Mouse (Mus musculus) liver, embryonic 14.5 days (tissue): ENCODE data around the gene Prr12. TPM values are rescaled to one million over a fixed set of nuclear protein-coding genes. Genes with fewer than 3 reads are reported as not detected.

ENCODE experiments used
- ATAC-seq: fragments of 200-750 bp; cut with Nextera tagmentation; 2 replicates; pipeline ENCODE4 v1.8.0; 2017; ENCODE audit warnings: moderate number of reproducible peaks, mild to moderate bottlenecking, moderate library complexity; ENCODE audit not compliant: insufficient read depth
- DNase-seq, 3 experiments: peaks; one replicate each; pipeline ENCODE4 v3.0.0-alpha.2; 2012 to 2013; ENCODE audit warnings: low read depth in 3 of 3, low spot score in 3 of 3
- H3K27ac ChIP-seq: fragments of 300-500 bp; sonication (generic); 2 replicates; pipeline ENCODE4 v1.5.1; 2014; ENCODE audit warnings: moderate library complexity, mild to moderate bottlenecking, control low read depth, inconsistent platforms
- H3K27me3 ChIP-seq: fragments of 300-500 bp; sonication (generic); 2 replicates; pipeline ENCODE4 v1.6.1; 2014; ENCODE audit warnings: mild to moderate bottlenecking, low read length, moderate library complexity; ENCODE audit not compliant: control insufficient read depth, insufficient read depth
- H3K36me3 ChIP-seq: fragments of 300-500 bp; sonication (generic); replicated peaks from 2 replicates; pipeline ENCODE4 v1.6.1; 2014; ENCODE audit warnings: low read depth; ENCODE audit not compliant: control insufficient read depth, insufficient read depth
- H3K4me1 ChIP-seq, 2 experiments: fragments of 200-500 bp in 1 of 2; fragments of 300-500 bp in 1 of 2; sonication (generic) in 1 of 2; replicated peaks; 2 replicates each; pipeline ENCODE4 v1.6.1; 2012 to 2014; ENCODE audit warnings: antibody characterized with exemption in 1 of 2, inconsistent platforms in 1 of 2, low read length in 1 of 2; ENCODE audit not compliant: control insufficient read depth in 2 of 2, insufficient read depth in 2 of 2
- H3K4me2 ChIP-seq: fragments of 300-500 bp; sonication (generic); 2 replicates; pipeline ENCODE4 v1.6.1; 2014; ENCODE audit warnings: low read depth, mild to moderate bottlenecking, control low read depth, moderate library complexity
- H3K4me3 ChIP-seq, 2 experiments: fragments of 200-500 bp in 1 of 2; fragments of 300-500 bp in 1 of 2; sonication (generic) in 1 of 2; 2 replicates each; pipeline ENCODE4 v1.5.1; 2012 to 2014; ENCODE audit warnings: low read depth in 2 of 2, low read length in 2 of 2, mild to moderate bottlenecking in 2 of 2, control low read depth in 1 of 2, inconsistent platforms in 1 of 2, moderate library complexity in 1 of 2; ENCODE audit not compliant: insufficient read depth in 1 of 2
- H3K9ac ChIP-seq: fragments of 300-500 bp; sonication (generic); replicated peaks from 2 replicates; pipeline ENCODE4 v1.6.1; 2014; ENCODE audit warnings: mild to moderate bottlenecking, control low read depth, moderate library complexity
- H3K9me3 ChIP-seq: fragments of 300-500 bp; sonication (generic); 2 replicates; pipeline ENCODE4 v1.6.1; 2016; ENCODE audit warnings: low read length, mixed read lengths; ENCODE audit not compliant: control insufficient read depth
- CTCF ChIP-seq: IDR thresholded peaks from 2 replicates; pipeline ENCODE4 v1.5.1; 2016; ENCODE audit warnings: antibody characterized with exemption, low read depth, control low read depth
- EP300 ChIP-seq: IDR thresholded peaks from 2 replicates; pipeline ENCODE4 v1.6.1; 2016; ENCODE audit warnings: antibody characterized with exemption, low read depth
- WGBS: fragments of 180-500 bp; shearing (Covaris S2); extraction: QIAGEN DNeasy Blood & Tissue Kit; methylation state at CpG from one replicate; pipeline ENCODE4 v1.1.7; 2014; ENCODE audit not compliant: insufficient replicate concordance; 5-methylcytosine and 5-hydroxymethylcytosine counted together
- polyA plus RNA-seq, 2 experiments: library from polyadenylated mRNA; depleted of rRNA in 1 of 2; stranded (reverse) in 1 of 2; unstranded in 1 of 2; fragments of >200 nt; fragmentation: Nextera tagmentation in 1 of 2; extraction: Ambion mirVana in 1 of 2; gene quantifications; 2 replicates each; pipeline versions ENCODE4 v1.2.1 to v1.2.3; 2012 to 2014

Prr12 gene
- polyA plus RNA-seq, 2 experiments: 1.9 to 2.6 TPM

DNA sequence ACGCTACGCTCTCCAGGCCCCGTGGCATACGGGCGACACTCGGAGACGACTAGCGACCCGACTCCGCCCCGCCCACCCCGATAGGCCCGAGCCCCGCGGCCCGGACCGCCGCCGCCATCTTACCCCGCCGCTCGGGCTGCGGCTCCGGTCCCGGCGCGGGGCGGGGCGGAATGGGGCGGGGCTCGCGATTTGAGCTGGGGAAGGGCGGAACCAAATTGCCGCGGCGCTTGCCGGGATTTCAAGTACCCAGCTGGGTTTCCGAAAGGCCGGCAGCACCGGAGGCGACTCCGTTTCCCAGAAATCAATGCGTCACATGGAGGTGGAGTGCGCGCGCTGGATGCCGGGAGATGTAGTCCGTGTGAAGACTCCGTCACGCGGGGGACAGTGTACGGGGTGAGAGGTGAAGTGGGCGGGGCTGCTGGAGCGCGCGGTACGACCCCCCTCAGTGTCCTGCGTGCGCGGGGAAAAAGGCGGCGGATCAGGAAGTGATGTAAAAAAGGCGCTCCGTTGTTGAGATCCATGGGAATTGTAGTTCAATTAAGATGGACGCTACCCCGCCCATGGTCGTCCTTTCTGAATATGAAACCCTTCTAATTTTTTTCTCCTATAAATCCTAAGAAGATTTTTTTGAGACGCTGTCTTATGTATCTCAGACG, 36.6 kb downstream of the Prr12 start, which contains the start of gene Scaf1:
Gene Scaf1, minus strand, starts transcription at position 407 of the 656 bp plus-strand sequence.
- TF ChIP-seq CTCF (no peak), EP300 (no peak)
- peak; percentile 98 for DNase-seq
- Histone ChIP-seq H3K9ac (peak within 1 kb of the TSS; percentile 82), H3K4me2 (peak within 1 kb of the TSS; percentile 89), H3K27ac (peak within 1 kb of the TSS; percentile 86), H3K27me3 (peaks cover 13% of the 10 kb centered on the region; the same call in 1 of the 2 replicates), H3K36me3 (peaks cover 22% of the 10 kb centered on the region), H3K4me3 (peak within 1 kb of the TSS; percentile 78 to 96), H3K4me1 (peaks cover 18 to 32% of the 10 kb centered on the region in 2 experiments), H3K9me3 (no peaks in the 10 kb centered on the region)
- under 1% methylated on average over 69 of the region's 69 CpGs for WGBS
- ATAC-seq: peak; percentile 79

DNA sequence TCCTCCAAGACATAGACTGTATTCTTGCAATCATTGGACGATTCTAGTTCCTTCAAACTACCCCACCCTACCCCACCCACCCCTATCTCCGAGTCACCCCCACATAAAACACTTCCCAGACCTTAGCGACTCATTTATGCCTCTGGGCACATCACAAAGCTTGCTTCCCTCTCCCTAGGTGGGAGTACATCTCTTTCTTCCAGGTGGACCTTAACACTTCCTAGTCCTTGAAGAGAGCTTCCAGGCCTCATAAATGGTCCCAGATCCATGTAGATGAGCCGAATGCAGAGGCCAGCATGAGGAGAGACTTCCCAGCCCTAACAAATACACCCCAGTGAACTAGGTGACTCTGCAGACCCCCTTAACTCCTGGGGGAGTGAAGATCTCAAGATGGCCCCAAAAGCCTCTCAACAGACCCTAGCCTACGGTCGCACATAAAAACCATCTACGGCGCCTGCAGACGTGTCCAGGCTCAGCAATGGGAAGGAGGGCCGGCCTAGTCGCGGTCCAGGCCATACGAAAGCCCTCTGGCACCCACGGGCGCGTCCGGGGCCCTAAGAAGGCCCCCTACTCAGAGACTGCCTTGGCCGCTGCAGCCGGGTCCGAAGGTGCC, 37.2 kb downstream of the Prr12 start:
- H3K4me2 ChIP-seq: peak overlapping the region; percentile 89
- H3K36me3 ChIP-seq: peaks cover 25% of the 10 kb centered on the region
- peak overlapping the region; percentile 78 to 96 for H3K4me3 ChIP-seq
- H3K27ac ChIP-seq: peak overlapping the region; percentile 86
- WGBS: under 1% methylated on average over 20 of the region's 20 CpGs
- DNase-seq: peak in 1 of 3 experiments; percentile 40
- no peaks in the 10 kb centered on the region for H3K9me3 ChIP-seq
- peaks cover 18 to 32% of the 10 kb centered on the region in 2 experiments for H3K4me1 ChIP-seq
- peak overlapping the region; percentile 82 for H3K9ac ChIP-seq
- TF ChIP-seq EP300: no peak
- TF ChIP-seq CTCF: no peak
- H3K27me3 ChIP-seq: peaks cover 13% of the 10 kb centered on the region; the same call in 1 of the 2 replicates
- ATAC-seq: no peak

DNA sequence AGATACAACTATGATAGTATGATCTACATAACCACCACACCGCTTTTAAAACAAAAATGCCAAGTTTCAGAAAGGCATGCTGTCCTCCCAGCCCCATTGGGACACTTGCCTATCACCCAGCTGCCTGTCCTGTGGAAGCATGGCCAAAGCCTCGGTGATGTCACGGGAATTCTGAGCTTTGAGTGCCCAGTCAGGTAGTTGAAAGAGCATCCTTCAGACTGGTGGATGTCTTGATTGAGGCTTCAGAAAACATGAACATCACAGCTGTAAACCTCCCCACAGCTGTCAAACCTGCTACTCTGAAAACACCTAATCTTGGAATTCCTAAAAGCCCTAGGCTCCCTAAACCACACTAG, 38.6 kb downstream of the Prr12 start:
- no peak for ATAC-seq
- Histone ChIP-seq H3K4me3 (no peak overlapping the region), H3K9me3 (no peaks in the 10 kb centered on the region), H3K9ac (no peak overlapping the region), H3K27ac (no peak overlapping the region; the same call in 1 of the 2 replicates), H3K36me3 (peaks cover 38% of the 10 kb centered on the region), H3K27me3 (peaks cover 7% of the 10 kb centered on the region; the same call in 1 of the 2 replicates), H3K4me1 (peaks cover 18 to 31% of the 10 kb centered on the region in 2 experiments), H3K4me2 (peak overlapping the region; percentile 89)
- TF ChIP-seq EP300 (no peak), CTCF (no peak)
- DNase-seq: no peak
- WGBS: 88% methylated on average over 3 of the region's 3 CpGs

DNA sequence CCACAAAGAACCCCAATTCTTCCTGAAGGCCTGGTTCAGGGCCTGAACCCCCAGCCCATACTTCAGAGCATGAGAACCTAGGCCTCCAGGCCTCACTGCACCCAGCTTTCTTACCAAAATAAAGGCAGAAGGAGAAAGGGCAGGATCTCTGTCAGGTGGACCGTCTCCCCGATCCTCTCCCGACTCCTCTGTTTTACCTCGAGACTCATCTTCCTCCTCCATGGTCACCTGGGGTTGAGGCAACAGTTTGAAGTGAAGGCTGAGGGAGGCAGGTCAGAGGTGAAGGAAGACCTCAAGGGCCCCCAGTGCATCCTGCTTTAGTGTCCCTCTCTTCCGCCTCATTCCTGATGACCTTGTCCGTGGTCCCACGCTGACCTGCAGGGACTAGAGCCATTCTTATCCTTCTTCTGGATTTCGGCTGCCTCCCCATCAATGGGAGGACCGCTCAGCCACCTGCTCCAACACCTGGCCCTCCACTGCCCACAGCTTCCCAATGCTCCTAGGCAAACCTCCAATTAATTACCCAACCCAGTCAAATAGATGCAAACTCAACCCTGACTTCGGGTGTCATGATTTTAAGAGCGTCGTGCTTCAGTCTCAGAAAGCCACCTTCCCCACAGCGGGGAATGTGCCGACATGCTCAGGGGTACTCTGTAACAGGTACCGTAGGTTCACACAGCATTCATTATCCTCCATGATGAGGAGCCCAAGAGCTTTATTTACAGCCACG, 39.1 kb downstream of the Prr12 start:
- Histone ChIP-seq H3K4me2 (peak overlapping the region; percentile 89), H3K27me3 (peaks cover 4% of the 10 kb centered on the region; the same call in 1 of the 2 replicates), H3K27ac (no peak overlapping the region; the same call in 1 of the 2 replicates), H3K4me1 (peaks cover 16 to 27% of the 10 kb centered on the region in 2 experiments), H3K36me3 (peaks cover 38% of the 10 kb centered on the region), H3K9me3 (no peaks in the 10 kb centered on the region), H3K4me3 (no peak overlapping the region), H3K9ac (peak overlapping the region; percentile 18)
- TF ChIP-seq EP300 (no peak), CTCF (no peak)
- 88% methylated on average over 16 of the region's 16 CpGs for WGBS
- no peak for ATAC-seq
- DNase-seq: no peak
